Mouse (Mus musculus): Measurements from ENCODE around the gene Syt16. TPM values are rescaled to one million over a fixed set of nuclear protein-coding genes. Genes with fewer than 3 reads are reported as not detected.

The Syt16 gene
- polyA plus RNA-seq, 1 experiment from 2014 or later = 11.2 TPM

GRCm38 (mm10) chr12:74015491-74015890 lies 18.0 kb downstream of the Syt16 start:
- Histone ChIP-seq H3K4me3 (ENCODE audit: low read depth, low read length) (no peak overlapping the region), H3K27ac (replicated peaks) (no peak overlapping the region), H3K4me1 (replicated peaks; ENCODE audit: control insufficient read depth, insufficient read depth) (no peaks in the 10 kb centered on the region), H3K9ac (ENCODE audit: low read length) (no peak overlapping the region), H3K27me3 (ENCODE audit: control insufficient read depth, insufficient read depth, low read length) (no peaks in the 10 kb centered on the region), H3K9me3 (ENCODE audit: control insufficient read depth, low read length) (no peaks in the 10 kb centered on the region), H3K36me3 (ENCODE audit: control insufficient read depth, insufficient read depth, low read length) (no peaks in the 10 kb centered on the region), H3K4me2 (replicated peaks; ENCODE audit: low read depth) (no peak overlapping the region)
- ATAC-seq (ENCODE audit: low FRiP score, low TSS enrichment) (no peak), DNase-seq (ENCODE audit: low spot score) (no peak)
- 71% methylated on average over 5 of the region's 5 CpGs for whole genome bisulfite sequencing
- TF ChIP-seq EP300 (optimal IDR thresholded peaks at IDR 0.05) = no peak
- no peak for TF ChIP-seq CTCF (IDR thresholded peaks at IDR 0.05; ENCODE audit: low read depth)

GRCm38 (mm10) chr12:74023260-74023659 lies 25.8 kb downstream of the Syt16 start:
- H3K36me3 ChIP-seq (ENCODE audit: control insufficient read depth, insufficient read depth, low read length) = no peaks in the 10 kb centered on the region
- TF ChIP-seq CTCF (IDR thresholded peaks at IDR 0.05; ENCODE audit: low read depth) (no peak), EP300 (optimal IDR thresholded peaks at IDR 0.05) (no peak)
- 85% methylated on average over 5 of the region's 5 CpGs for WGBS
- H3K27me3 ChIP-seq (ENCODE audit: control insufficient read depth, insufficient read depth, low read length) = no peaks in the 10 kb centered on the region
- H3K4me3 ChIP-seq (ENCODE audit: low read depth, low read length) = no peak overlapping the region
- H3K9me3 ChIP-seq (ENCODE audit: control insufficient read depth, low read length) = no peaks in the 10 kb centered on the region
- DNase-seq (ENCODE audit: low spot score) (no peak), ATAC-seq (ENCODE audit: low FRiP score, low TSS enrichment) (no peak)
- no peak overlapping the region for H3K9ac ChIP-seq (ENCODE audit: low read length)
- no peak overlapping the region for H3K27ac ChIP-seq (replicated peaks)
- H3K4me2 ChIP-seq (replicated peaks; ENCODE audit: low read depth) = no peak overlapping the region
- H3K4me1 ChIP-seq (replicated peaks; ENCODE audit: control insufficient read depth, insufficient read depth) = no peaks in the 10 kb centered on the region

GRCm38 (mm10) chr12:74024912-74025311 lies 27.5 kb downstream of the Syt16 start:
- H3K4me1 ChIP-seq (replicated peaks; ENCODE audit: control insufficient read depth, insufficient read depth) = no peaks in the 10 kb centered on the region
- H3K4me3 ChIP-seq (ENCODE audit: low read depth, low read length) = no peak overlapping the region
- no peak overlapping the region for H3K4me2 ChIP-seq (replicated peaks; ENCODE audit: low read depth)
- ATAC-seq (ENCODE audit: low FRiP score, low TSS enrichment) = no peak
- no peaks in the 10 kb centered on the region for H3K27me3 ChIP-seq (ENCODE audit: control insufficient read depth, insufficient read depth, low read length)
- H3K27ac ChIP-seq (replicated peaks) = no peak overlapping the region
- H3K9ac ChIP-seq (ENCODE audit: low read length) = no peak overlapping the region
- DNase-seq (ENCODE audit: low spot score) = no peak
- H3K36me3 ChIP-seq (ENCODE audit: control insufficient read depth, insufficient read depth, low read length) = no peaks in the 10 kb centered on the region
- TF ChIP-seq CTCF (IDR thresholded peaks at IDR 0.05; ENCODE audit: low read depth) (peak; percentile 44), EP300 (optimal IDR thresholded peaks at IDR 0.05) (no peak)
- no peaks in the 10 kb centered on the region for H3K9me3 ChIP-seq (ENCODE audit: control insufficient read depth, low read length)
- 76% methylated on average over 2 of the region's 2 CpGs for WGBS

GRCm38 (mm10) chr12:74043225-74043624 lies 45.8 kb downstream of the Syt16 start:
- no peak overlapping the region for H3K4me2 ChIP-seq (replicated peaks; ENCODE audit: low read depth)
- TF ChIP-seq EP300 (optimal IDR thresholded peaks at IDR 0.05) (no peak), CTCF (IDR thresholded peaks at IDR 0.05; ENCODE audit: low read depth) (no peak)
- no peaks in the 10 kb centered on the region for H3K36me3 ChIP-seq (ENCODE audit: control insufficient read depth, insufficient read depth, low read length)
- ATAC-seq (ENCODE audit: low FRiP score, low TSS enrichment) (no peak), DNase-seq (ENCODE audit: low spot score) (no peak)
- H3K9me3 ChIP-seq (ENCODE audit: control insufficient read depth, low read length) = no peaks in the 10 kb centered on the region
- WGBS = 87% methylated on average over 5 of the region's 5 CpGs
- H3K4me1 ChIP-seq (replicated peaks; ENCODE audit: control insufficient read depth, insufficient read depth) = no peaks in the 10 kb centered on the region
- no peak overlapping the region for H3K9ac ChIP-seq (ENCODE audit: low read length)
- H3K27me3 ChIP-seq (ENCODE audit: control insufficient read depth, insufficient read depth, low read length) = no peaks in the 10 kb centered on the region
- no peak overlapping the region for H3K4me3 ChIP-seq (ENCODE audit: low read depth, low read length)
- H3K27ac ChIP-seq (replicated peaks) = no peak overlapping the region

GRCm38 (mm10) chr12:74043755-74044154 lies 46.3 kb downstream of the Syt16 start:
- no peaks in the 10 kb centered on the region for H3K4me1 ChIP-seq (replicated peaks; ENCODE audit: control insufficient read depth, insufficient read depth)
- H3K4me2 ChIP-seq (replicated peaks; ENCODE audit: low read depth) = no peak overlapping the region
- H3K27ac ChIP-seq (replicated peaks) = no peak overlapping the region
- ATAC-seq (ENCODE audit: low FRiP score, low TSS enrichment) = no peak
- no peak for DNase-seq (ENCODE audit: low spot score)
- H3K27me3 ChIP-seq (ENCODE audit: control insufficient read depth, insufficient read depth, low read length) = no peaks in the 10 kb centered on the region
- 72% methylated on average over 6 of the region's 6 CpGs for WGBS
- H3K4me3 ChIP-seq (ENCODE audit: low read depth, low read length) = no peak overlapping the region
- TF ChIP-seq CTCF (IDR thresholded peaks at IDR 0.05; ENCODE audit: low read depth) (no peak), EP300 (optimal IDR thresholded peaks at IDR 0.05) (no peak)
- no peak overlapping the region for H3K9ac ChIP-seq (ENCODE audit: low read length)
- no peaks in the 10 kb centered on the region for H3K9me3 ChIP-seq (ENCODE audit: control insufficient read depth, low read length)
- H3K36me3 ChIP-seq (ENCODE audit: control insufficient read depth, insufficient read depth, low read length) = no peaks in the 10 kb centered on the region

GRCm38 (mm10) chr12:74044241-74044640 lies 46.8 kb downstream of the Syt16 start:
- no peak overlapping the region for H3K9ac ChIP-seq (ENCODE audit: low read length)
- no peak overlapping the region for H3K27ac ChIP-seq (replicated peaks)
- no peak for ATAC-seq (ENCODE audit: low FRiP score, low TSS enrichment)
- no peak overlapping the region for H3K4me2 ChIP-seq (replicated peaks; ENCODE audit: low read depth)
- no peak for TF ChIP-seq EP300 (optimal IDR thresholded peaks at IDR 0.05)
- no peak for TF ChIP-seq CTCF (IDR thresholded peaks at IDR 0.05; ENCODE audit: low read depth)
- H3K36me3 ChIP-seq (ENCODE audit: control insufficient read depth, insufficient read depth, low read length) = no peaks in the 10 kb centered on the region
- no peaks in the 10 kb centered on the region for H3K4me1 ChIP-seq (replicated peaks; ENCODE audit: control insufficient read depth, insufficient read depth)
- no peaks in the 10 kb centered on the region for H3K27me3 ChIP-seq (ENCODE audit: control insufficient read depth, insufficient read depth, low read length)
- H3K4me3 ChIP-seq (ENCODE audit: low read depth, low read length) = no peak overlapping the region
- H3K9me3 ChIP-seq (ENCODE audit: control insufficient read depth, low read length) = no peaks in the 10 kb centered on the region
- 75% methylated on average over 4 of the region's 4 CpGs for WGBS
- no peak for DNase-seq (ENCODE audit: low spot score)
